ENCODE assay signal across 17 mouse cellular contexts in the genomic region with DNA sequence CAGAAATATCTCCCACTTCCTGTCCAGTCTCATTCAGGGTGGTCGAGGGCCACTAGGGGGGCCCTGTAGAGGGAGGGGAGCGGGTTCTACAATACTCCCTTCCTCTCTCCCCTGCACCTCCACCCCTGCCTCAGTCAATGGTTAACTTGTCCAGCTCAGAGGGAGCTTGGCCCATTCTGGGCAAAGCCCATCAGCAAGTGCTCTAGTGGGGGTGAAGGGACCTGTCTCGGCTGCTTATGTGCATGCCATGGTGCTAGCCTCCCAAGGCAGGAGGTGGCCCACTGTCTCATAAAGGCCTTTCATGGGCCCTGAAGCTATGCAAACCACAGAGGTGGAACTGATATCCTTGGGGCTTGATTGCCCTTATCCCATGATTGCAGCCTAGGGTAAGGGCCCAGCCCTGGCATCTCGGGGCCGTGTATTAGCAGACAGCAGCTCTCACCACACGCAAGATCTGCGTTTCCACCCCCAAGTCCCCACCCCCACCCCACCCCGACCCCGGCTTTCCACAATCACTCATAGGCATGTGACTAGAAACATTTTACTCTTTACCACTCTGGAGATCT. TPM values are rescaled to one million over a fixed set of nuclear protein-coding genes. Genes with fewer than 3 reads are reported as not detected.
A peak's percentile ranks its signal among the peaks of the same experiment; 100 is the strongest.
DNase-seq lines count a peak whose midpoint lies in the region; ATAC-seq lines count a peak whose summit lies in the region.
"Had no signal": no experiment of that assay in that cellular context is flagged by ENCODE, and none has a peak within 500 bp of the region (broad histone marks: within the 10 kb centered on the region; RNA-seq: fewer than 3 reads in every experiment).

No protein-coding gene starts in this region.

- H3K9ac ChIP-seq in intestine, embryonic 14.5 days (ENCODE audit: low read length): peak overlapping the region; percentile 40
- peak overlapping the region; percentile 56 for H3K9ac ChIP-seq in liver, embryonic 16.5 days (ENCODE audit: low read depth, low read length)
- H3K9ac ChIP-seq: neural tube, embryonic 12.5 days had no signal

- WGBS in intestine, embryonic 14.5 days: 54% methylated on average over 9 of the region's 9 CpGs
- WGBS in liver, embryonic 16.5 days (ENCODE audit: insufficient replicate concordance): 18% methylated on average over 9 of the region's 9 CpGs

- H3K27me3 ChIP-seq in erythroblast, embryonic 14.5 days (ENCODE audit: control insufficient read depth): peaks cover 8% of the 10 kb centered on the region
- H3K27me3 ChIP-seq in intestine, embryonic 14.5 days (replicated peaks; ENCODE audit: control insufficient read depth, insufficient read depth, low read length): peaks cover 3% of the 10 kb centered on the region; the same call in 1 of the 2 replicates
- no peaks in the 10 kb centered on the region for H3K27me3 ChIP-seq in liver, embryonic 16.5 days (ENCODE audit: control insufficient read depth, insufficient read depth, low read depth, low read length)

- H3K36me3 ChIP-seq in erythroblast, embryonic 14.5 days (ENCODE audit: control insufficient read depth): peaks cover 23% of the 10 kb centered on the region
- no peaks in the 10 kb centered on the region for H3K36me3 ChIP-seq in intestine, embryonic 14.5 days (ENCODE audit: control insufficient read depth, insufficient read depth, low read length)
- H3K36me3 ChIP-seq in liver, embryonic 16.5 days (ENCODE audit: control insufficient read depth, insufficient read depth): no peaks in the 10 kb centered on the region
- H3K36me3 ChIP-seq: hindbrain, embryonic 10.5 days; neural tube, embryonic 12.5 days had no signal

- peaks cover 95% of the 10 kb centered on the region for H3K4me1 ChIP-seq in erythroblast, embryonic 14.5 days (ENCODE audit: control insufficient read depth)
- peaks cover 7% of the 10 kb centered on the region; the same call in 1 of the 2 replicates for H3K4me1 ChIP-seq in intestine, embryonic 14.5 days (replicated peaks; ENCODE audit: control insufficient read depth, insufficient read depth, low read length)
- peaks cover 88% of the 10 kb centered on the region for H3K4me1 ChIP-seq in liver, embryonic 16.5 days (ENCODE audit: control insufficient read depth, low read depth, low read length)

- no peaks in the 10 kb centered on the region for H3K9me3 ChIP-seq in erythroblast, embryonic 14.5 days (ENCODE audit: control insufficient read depth, low read length)
- no peaks in the 10 kb centered on the region for H3K9me3 ChIP-seq in intestine, embryonic 14.5 days (ENCODE audit: control insufficient read depth, low read length)
- no peaks in the 10 kb centered on the region for H3K9me3 ChIP-seq in liver, embryonic 16.5 days (replicated peaks; ENCODE audit: control insufficient read depth, low read length)
- H3K9me3 ChIP-seq: hindbrain, embryonic 10.5 days; neural tube, embryonic 12.5 days had no signal

- peak overlapping the region; percentile 33 for H3K4me3 ChIP-seq in erythroblast, embryonic 14.5 days (replicated peaks)
- peak overlapping the region; percentile 34 for H3K4me3 ChIP-seq in intestine, embryonic 14.5 days (ENCODE audit: low read depth, low read length)
- H3K4me3 ChIP-seq in liver, embryonic 16.5 days (ENCODE audit: low read depth, low read length): peak overlapping the region; percentile 26; the same call in 1 of the 2 replicates
- H3K4me3 ChIP-seq: neural tube, embryonic 12.5 days had no signal

- no peak for ATAC-seq in erythroblast, adult 5-6 weeks (replicated peaks; ENCODE audit: low FRiP score, poor library complexity, severe bottlenecking)
- peak; percentile 45; the same call in 1 of the 2 replicates for ATAC-seq in intestine, embryonic 14.5 days (replicated peaks; ENCODE audit: low FRiP score, low TSS enrichment, low read depth)
- ATAC-seq in liver, embryonic 16.5 days (ENCODE audit: low read depth): peak; percentile 54
- ATAC-seq in frontal cortex, adult (ENCODE audit: low TSS enrichment): no peak
- ATAC-seq: forebrain, embryonic 14.5 days had no signal

- peak overlapping the region; percentile 41 for H3K4me2 ChIP-seq in intestine, embryonic 14.5 days (ENCODE audit: low read length)
- H3K4me2 ChIP-seq in liver, embryonic 16.5 days (ENCODE audit: low read depth, low read length): peak overlapping the region; percentile 35
- H3K4me2 ChIP-seq: midbrain, embryonic 11.5 days; neural tube, embryonic 12.5 days had no signal

- peak; percentile 57 for DNase-seq in intestine, embryonic 14.5 days (ENCODE audit: low spot score)
- DNase-seq in kidney, postnatal 10 days: peak; percentile 73
- no peak for DNase-seq in yolk sac, embryonic 10.5 days (ENCODE audit: low spot score)
- DNase-seq in retina, postnatal 1 day: no peak
- DNase-seq: heart, adult 18-20 months; left cerebral cortex, postnatal 4 days; thymus, adult 2 months had no signal

- peak overlapping the region; percentile 85 for H3K27ac ChIP-seq in intestine, embryonic 14.5 days (ENCODE audit: low read depth)
- peak overlapping the region; percentile 80 for H3K27ac ChIP-seq in liver, embryonic 16.5 days (ENCODE audit: low read length)
- H3K27ac ChIP-seq: neural tube, embryonic 12.5 days had no signal

RNA-seq across cellular contexts. Expression of gene Prr15l, which starts 1.9 kb away (rescaled TPM):
- polyA plus RNA-seq in erythroblast, embryonic 14.5 days (2012): 0.95 and 3.0 TPM in 2 replicates
- not detected in 2 replicates for total RNA-seq in erythroblast, adult 5-6 weeks (2015; ENCODE audit: low replicate concordance)
- total RNA-seq in erythroblast, adult 5-6 weeks (2017; ENCODE audit: low replicate concordance): 0.94 and 1.3 TPM in 2 replicates
- polyA plus RNA-seq in intestine, embryonic 14.5 days (2014; fragmentation: Nextera tagmentation; extraction: Ambion mirVana): 56.8 and 62.5 TPM in 2 replicates
- 4.8 and 7.1 TPM in 2 replicates for polyA plus RNA-seq in liver, embryonic 16.5 days (2015; fragmentation: Nextera tagmentation; extraction: Ambion mirVana)
- total RNA-seq: layer of hippocampus, adult 8-10 months; left cerebral cortex, postnatal 4 days had no signal
- polyA plus RNA-seq: cortical plate, adult 2 months had no signal

RNA-seq across cellular contexts. Expression of gene Cdk5rap3, which starts 13.6 kb away (rescaled TPM):
- polyA plus RNA-seq in erythroblast, embryonic 14.5 days (2012): 2.9 and 4.8 TPM in 2 replicates
- 6.1 and 8.6 TPM in 2 replicates for total RNA-seq in erythroblast, adult 5-6 weeks (2015; ENCODE audit: low replicate concordance)
- total RNA-seq in erythroblast, adult 5-6 weeks (2017; ENCODE audit: low replicate concordance): 6.8 and 17.3 TPM in 2 replicates
- polyA plus RNA-seq in intestine, embryonic 14.5 days (2014; fragmentation: Nextera tagmentation; extraction: Ambion mirVana): 64.2 and 70.1 TPM in 2 replicates
- 36.9 and 38.8 TPM in 2 replicates for polyA plus RNA-seq in liver, embryonic 16.5 days (2015; fragmentation: Nextera tagmentation; extraction: Ambion mirVana)

RNA-seq across cellular contexts. Expression of gene Pnpo, which starts 13.9 kb away (rescaled TPM):
- polyA plus RNA-seq in erythroblast, embryonic 14.5 days (2012): 42.1 and 83.7 TPM in 2 replicates
- total RNA-seq in erythroblast, adult 5-6 weeks (2015; ENCODE audit: low replicate concordance): 231 and 288 TPM in 2 replicates
- total RNA-seq in erythroblast, adult 5-6 weeks (2017; ENCODE audit: low replicate concordance): 381 and 405 TPM in 2 replicates
- 40.9 and 44.1 TPM in 2 replicates for polyA plus RNA-seq in intestine, embryonic 14.5 days (2014; fragmentation: Nextera tagmentation; extraction: Ambion mirVana)
- polyA plus RNA-seq in liver, embryonic 16.5 days (2015; fragmentation: Nextera tagmentation; extraction: Ambion mirVana): 688 and 719 TPM in 2 replicates

RNA-seq across cellular contexts. Expression of gene Sp2, which starts 52.9 kb away (rescaled TPM):
- polyA plus RNA-seq in erythroblast, embryonic 14.5 days (2012): 16.7 and 23.0 TPM in 2 replicates
- total RNA-seq in erythroblast, adult 5-6 weeks (2015; ENCODE audit: low replicate concordance): 16.1 and 17.1 TPM in 2 replicates
- 4.4 and 6.1 TPM in 2 replicates for total RNA-seq in erythroblast, adult 5-6 weeks (2017; ENCODE audit: low replicate concordance)
- polyA plus RNA-seq in intestine, embryonic 14.5 days (2014; fragmentation: Nextera tagmentation; extraction: Ambion mirVana): 18.6 and 18.7 TPM in 2 replicates
- 15.8 and 18.6 TPM in 2 replicates for polyA plus RNA-seq in liver, embryonic 16.5 days (2015; fragmentation: Nextera tagmentation; extraction: Ambion mirVana)

Comparison
In these comparisons a context has a peak if more than half of its experiments do, and no peak if none do; other contexts are left out.
1. ATAC-seq: peak in intestine, embryonic 14.5 days (single experiment) and liver, embryonic 16.5 days (single experiment); none in erythroblast, adult 5-6 weeks (single experiment) and frontal cortex, adult (single experiment).
2. DNase-seq: peak in intestine, embryonic 14.5 days (single experiment) and kidney, postnatal 10 days (single experiment); none in yolk sac, embryonic 10.5 days (single experiment) and retina, postnatal 1 day (single experiment).
3. Peak in every context shown above with its lines, with median percentiles within 50 percentile points of each other: H3K4me3 ChIP-seq.